Mouse (Mus musculus) thymus, postnatal 36 days (tissue): ENCODE data around the gene Gm45902.
A peak's percentile ranks its signal among the peaks of the same experiment; 100 is the strongest.

ENCODE experiments used
- DNase-seq, 2 experiments: peaks; one replicate each; pipeline ENCODE4 v3.0.0; 2022; ENCODE audit warnings: mixed read lengths in 2 of 2

The Gm45902 gene

DNA sequence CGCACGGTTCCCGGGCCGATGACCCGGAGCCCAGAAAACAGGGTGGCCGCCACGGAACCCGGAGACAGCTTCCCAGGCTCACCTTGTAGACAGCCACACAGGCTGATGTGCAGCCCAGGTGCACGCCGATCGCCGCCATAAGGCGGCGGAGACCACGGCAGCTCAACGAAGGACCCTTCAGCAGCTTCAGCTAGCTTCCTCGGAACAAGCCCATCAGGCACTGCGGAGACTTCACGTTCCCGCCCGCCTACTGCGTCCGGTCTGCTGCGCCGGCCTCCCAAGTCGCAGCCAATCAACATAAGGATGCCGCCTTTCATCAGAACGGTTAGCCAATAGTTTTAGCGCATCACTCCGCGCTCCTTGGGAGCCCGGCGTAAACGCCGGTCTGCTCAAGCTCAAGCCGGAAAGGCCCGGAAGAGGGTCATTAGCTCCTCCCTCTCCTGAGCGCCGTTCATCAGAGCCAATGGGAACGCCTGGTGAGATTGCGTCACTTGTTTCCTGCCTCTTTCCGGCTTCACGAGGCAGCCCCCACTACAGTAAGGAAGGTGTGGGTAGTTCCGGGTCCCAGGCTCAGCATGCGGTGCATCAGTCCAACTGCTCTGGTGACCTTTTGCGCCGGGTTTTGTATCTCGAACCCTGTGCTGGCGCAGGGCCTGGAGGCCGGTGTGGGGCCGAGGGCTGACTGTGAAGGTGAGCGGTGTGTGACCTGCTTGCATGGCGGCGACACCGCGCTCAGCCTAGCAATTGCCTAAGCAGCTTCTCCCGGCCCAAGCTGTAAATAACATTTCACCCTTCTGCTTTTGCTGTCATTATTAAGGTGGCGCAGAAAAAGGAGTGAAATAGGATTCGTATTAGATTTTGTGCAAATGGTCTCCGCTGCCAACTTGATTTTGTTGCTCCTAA, at the start of gene Gm45902, which contains the start of the genes Hspa14 and Cdnf:
TSS of gene Gm45902 (minus strand) at position 239 of the 903 bp plus-strand sequence.
TSS of gene Hspa14 (minus strand) at position 263 of the 903 bp plus-strand sequence.
TSS of gene Cdnf (plus strand) at position 479 of the 903 bp plus-strand sequence.
- peak; percentile 95 to 96 for DNase-seq

DNA sequence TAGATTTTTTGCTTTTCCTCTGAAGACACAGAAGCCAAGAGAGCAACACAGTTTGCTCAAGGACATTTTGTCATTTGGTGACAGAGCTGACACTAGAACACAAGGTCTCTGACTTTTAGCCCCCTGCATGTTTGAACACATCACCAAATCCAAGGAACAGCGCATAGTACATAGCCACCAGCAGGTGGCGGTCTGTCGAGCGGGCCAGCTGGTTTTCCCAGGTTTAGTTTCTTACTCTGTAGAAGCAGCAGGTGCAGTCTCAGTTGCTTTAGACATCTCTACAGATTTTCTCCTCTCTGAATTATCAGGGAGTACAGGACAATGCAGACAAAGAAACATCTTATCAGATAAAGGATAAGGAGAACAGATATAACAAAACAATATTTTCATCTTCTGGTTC, 34.0 kb upstream of the Gm45902 start:
- peak; percentile 63 to 67 for DNase-seq

DNA sequence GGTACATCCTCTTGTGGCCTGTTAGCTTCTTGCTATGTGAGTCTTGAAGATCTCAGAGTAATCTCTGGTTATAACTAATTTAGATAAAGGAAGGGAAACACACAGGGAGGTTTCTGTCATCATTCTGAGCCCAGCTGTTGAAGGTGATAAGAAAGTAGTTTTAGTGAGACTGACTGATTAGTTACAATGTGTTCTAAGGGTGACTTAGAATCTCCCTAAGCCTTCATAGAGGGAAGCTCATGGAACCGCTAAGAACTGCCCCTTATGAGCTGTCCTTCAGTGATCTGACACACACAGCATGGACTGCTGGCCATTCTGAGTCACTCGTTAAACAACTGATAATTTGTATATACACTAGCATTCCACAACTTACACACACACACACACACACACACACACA, 33.5 kb upstream of the Gm45902 start:
- DNase-seq, result no peak

DNA sequence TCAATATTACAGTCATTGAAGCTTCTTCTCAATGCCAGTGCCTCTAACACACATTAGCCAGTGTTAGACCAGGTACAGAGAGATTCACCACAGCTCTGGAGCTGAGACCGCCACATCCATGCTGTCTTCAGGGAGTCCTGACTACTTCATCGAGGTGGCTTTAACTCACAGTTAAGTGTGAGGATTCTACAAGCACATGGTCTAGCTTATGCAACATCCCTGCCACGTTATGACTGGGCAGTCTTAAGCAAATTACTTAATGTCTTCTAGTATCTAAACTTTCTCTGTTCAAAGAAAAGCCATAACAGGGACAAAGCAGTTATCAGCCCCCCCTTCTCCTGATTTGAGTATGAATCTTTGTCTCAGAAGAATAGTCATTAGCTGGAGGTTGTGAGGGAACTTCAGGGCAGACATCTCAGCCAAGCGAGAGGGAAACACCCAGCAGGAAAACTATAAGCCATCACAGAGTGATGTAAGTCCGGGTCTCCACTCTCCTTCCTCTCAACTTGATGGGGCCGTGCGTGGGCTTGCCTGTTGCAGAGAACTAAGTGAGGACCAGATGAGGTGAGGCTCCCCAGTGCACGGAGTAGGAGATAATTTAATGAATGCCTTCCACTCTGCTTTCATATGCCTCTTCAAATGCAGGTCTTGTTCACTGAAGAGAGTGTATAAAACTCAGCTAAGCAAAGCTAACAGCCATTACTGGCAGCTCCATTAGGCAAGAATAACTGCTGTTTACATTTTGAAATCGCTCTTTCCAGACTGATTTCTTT, 28.9 kb upstream of the Gm45902 start:
- DNase-seq, result no peak

DNA sequence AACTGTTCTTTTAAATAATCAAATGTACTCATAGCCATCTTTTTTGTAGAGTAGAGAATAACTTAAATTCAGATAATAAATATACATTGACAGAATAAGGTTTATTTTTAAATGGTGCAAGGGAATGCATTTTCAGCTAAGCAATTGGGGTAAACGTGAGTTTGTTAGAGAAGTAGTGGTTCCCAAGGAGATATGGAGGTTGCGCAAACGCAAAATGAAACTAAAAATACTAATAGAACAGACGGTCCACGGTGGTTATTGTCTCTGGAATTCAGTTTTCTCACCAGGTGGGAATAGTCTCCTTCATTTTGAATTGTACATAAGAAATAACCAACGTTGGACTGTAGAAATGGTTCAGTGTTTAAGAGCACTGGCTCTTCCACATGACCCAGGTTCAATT, 13.7 kb upstream of the Gm45902 start:
- no peak for DNase-seq

DNA sequence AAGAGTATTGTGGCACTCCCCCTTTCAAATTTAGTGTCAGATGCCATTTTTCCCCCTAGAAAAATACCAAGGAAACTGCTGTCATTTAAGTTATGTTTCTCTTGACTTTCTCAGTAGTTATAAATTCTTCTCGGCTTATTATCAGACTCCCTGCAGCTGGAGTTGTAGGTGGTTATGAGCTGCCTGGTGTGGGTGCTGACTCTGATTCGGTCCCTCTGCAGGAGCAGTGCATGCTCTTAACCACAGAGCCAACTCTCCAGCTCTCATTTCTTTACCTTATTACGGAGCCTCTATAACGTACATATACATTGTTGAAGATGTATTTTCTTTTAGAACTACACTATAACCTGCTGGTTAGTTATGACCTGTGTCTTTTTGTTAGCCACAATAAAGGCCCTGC, 10.0 kb upstream of the Gm45902 start:
- DNase-seq, result no peak

DNA sequence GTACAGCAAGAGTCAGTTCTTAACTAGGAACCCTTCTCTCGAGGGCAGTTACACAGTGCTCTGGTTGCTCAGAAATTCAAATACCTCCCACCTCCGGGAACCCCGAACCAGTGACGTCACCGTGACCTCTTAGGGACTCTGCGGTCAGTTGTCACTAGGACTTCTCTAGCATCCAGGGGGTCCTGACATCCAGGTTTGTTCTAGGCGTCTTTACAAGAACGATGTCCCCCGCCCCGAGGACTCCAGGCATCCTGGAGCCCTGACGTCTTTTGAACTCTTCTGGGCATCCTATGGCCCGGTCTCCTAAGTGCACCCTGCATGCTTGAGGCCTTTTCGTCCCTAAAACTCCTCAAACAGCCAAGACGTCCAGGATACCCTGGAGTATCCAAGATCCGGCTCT, 514 bp downstream of the Gm45902 start:
- peak; percentile 24 to 55 for DNase-seq

DNA sequence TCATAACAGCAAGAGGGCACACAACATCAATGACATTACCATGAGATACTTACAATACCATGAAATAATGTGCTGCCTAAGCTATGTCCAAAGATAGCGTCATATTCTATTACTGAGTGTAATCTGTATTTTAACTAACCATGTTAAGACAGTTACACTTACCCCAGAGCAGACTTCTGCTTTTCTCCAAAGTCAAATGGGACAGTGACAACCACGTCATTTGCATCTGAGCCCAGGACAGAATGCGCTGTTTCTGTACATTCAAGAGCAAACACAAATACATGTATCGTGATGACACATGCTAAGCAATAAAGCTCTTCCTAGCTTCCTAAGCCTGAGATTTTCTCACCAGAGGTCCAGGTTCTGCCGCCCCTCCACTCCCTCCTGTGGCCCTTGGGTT, 11.7 kb downstream of the Gm45902 start:
- DNase-seq, result no peak

DNA sequence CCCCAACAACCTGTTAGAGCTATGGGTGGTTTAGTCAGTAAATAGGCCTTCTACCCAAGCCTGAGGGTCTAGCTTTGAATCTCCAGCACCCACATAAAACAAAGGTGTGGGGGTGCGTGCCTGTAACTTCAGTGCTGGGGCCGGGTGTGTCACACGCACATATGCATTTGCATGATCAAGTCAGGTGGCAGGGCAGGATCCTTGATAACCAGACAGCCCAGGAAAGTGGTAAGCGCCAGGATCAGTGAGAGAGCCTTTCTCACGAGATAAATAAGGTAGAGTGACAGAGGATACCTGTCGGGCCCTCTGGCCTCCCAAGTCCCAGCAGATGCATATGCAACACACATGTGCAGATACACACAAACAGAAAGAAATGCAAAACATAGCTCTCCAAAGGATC, 13.0 kb downstream of the Gm45902 start:
- DNase-seq, result no peak

DNA sequence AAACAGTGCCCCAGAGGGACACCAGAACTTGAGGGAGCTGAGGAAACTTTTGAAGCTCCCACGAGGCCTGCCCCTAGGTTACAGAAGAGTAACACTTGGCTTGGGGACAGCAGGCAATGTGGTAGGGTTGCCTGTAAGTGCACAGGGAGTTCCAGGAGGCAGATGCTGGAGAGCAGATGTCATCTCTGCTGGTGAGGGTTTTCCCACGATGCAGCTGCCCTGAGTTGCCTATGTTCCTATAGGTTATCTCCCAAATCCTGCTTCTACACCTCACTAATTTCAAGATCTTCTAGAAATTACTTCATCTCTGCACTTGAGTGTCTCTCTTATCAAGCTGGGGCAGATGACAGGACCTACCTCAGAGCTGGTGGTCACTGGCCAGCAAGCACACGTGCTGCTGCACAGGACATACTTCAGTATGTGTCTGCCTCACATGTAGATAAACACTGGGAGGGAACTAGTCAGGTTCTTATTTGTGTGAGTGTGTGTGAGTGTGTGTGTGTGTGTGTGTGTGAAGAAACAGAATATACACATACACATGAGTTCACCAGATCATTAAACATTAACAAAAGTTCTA, 18.7 kb downstream of the Gm45902 start:
- DNase-seq, result no peak

DNA sequence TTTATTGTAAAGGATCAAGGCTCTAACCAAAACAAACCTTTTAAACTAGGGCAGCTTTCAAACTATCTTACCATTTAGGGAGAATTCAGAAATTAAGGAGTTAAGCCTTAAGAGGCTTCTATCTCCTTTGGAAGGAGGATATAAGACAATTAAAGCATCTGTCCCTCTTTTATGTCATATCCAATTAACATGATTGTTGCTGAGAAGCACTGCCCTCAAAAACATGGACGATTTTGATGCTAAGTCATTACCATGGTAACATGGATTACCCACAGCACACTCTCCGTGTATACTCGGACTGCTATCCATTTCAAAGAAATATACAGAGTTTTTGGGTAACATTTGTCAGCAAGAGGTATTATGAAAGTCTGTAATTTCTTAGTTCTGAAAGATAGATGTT, 22.8 kb downstream of the Gm45902 start:
- DNase-seq, result no peak

DNA sequence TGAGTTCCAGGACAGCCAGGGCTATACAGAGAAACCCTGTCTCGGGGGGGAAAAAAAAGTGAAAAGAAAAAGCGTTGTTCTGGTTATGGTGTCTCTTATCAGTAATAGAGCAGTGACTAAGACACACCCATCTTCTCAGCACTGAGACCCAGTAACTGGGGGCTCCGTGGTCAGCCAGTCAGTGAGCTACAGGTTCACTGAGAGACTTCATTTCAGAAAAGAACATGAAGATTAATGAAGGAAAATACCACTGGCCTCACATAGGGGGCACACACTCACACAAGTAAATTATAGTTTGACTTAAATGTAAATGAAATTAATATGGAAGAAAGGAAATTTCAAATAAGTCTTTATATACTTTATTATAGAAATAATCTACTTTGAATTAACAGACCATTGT, 32.4 kb downstream of the Gm45902 start:
- no peak for DNase-seq

DNA sequence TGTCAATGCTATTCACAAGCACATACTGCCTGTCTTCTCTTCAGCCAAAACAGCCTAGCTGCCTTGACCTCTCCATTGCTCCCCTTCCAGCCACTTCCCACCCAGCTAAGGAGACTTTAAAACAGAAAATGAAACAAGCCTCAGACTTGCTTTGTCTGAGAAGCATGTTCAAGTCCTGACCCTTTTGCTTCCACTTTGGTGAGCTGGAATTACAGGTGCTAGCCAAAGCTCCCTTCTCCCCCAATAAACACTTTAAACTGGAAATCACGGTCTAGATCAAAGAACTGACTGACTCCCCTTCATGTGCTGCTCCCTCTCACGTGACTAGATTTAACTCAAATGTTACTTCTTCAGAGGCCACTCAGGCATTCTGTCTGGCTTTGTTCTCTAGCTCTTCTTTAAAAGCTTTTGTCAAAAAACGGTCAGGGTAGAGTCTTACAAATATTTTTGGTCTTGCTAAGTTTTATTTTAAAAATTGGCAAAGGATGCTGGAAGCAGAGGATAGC, 36.8 kb downstream of the Gm45902 start:
- DNase-seq, result peak in 1 of 2 experiments; percentile 5

DNA sequence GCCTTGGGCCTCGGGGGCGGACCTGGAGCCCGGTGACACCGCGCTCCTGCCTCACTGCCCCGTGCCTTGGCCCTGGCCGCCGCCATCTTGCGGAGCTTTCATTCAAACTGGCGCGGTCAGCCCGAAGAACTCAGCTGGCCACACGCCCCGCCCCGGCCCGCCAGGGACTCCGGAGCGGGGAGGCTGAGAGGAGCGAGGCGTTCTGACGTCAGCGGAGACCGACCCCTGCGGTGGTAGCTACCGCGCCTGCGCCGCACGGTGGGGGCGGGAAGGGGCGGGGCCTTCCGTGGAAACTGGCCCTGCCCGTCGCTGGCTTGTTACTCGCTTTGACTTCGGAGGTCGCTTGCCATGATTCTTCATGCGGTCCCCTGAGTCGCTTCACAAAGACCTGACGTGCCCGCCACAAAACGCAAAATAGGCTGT, 37.7 kb downstream of the Gm45902 start, which contains the start of gene Suv39h2:
TSS of gene Suv39h2 (minus strand) at position 171 of the 423 bp plus-strand sequence.
- peak; percentile 97 to 98 for DNase-seq

DNA sequence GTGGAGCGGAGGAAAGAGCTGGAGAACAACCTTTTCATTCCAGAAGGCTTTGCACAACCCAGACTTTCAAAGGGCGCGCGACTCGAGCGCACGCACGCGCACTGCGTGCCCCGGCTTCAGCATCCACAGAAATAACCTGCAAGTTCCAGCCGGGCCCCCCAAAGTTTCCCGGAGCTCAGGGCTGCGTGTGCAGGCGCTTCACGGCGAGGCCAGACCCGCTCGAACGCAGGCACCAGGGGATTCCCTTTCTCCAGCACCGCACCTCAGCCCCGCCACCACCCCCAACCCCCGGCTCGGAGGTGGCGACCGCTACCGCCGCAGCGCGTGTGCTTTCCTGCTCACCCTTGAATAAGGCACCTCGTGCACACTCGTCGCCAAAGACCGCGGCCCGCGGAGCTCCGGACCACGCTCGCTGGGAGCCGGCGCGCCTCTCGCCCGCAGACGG, 38.2 kb downstream of the Gm45902 start:
- DNase-seq, result peak; percentile 53 to 64

DNA sequence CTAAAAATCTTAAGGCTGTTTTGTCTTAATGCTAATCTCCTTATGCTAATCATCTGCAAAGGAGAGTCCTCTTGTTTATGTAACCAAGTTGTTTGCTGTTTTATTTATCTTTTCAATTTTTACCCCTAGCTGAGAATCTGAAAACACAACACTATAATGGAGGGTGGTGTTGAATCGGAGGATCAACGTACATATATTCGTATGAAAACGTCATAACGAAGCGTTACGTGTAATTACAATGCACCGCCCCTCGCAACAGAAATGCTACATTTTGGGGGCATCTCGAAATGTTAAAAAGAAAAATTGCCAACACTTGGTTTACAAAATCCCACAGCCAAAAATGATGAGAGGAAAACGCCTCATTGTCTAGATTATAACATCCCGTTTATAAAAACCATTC, 38.7 kb downstream of the Gm45902 start:
- no peak for DNase-seq

DNA sequence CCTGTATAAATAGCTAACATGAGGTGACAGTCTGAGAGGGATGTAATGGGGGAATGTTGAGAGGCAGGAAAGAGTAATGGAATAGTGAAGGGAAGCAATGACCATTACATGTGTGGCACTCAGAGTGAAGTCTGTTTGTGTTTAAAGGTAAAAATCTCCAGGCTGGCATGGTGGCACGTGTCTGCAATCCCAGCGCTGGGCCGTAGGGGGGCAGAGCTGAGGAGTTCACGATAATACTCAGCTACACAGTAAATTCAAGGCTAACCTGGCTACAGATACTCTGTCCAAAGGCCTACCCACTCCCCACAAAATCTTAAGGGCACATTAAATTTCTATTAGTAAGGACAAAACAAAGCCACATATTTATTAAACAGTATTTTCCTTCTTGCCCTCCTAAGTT, 56.0 kb downstream of the Gm45902 start:
- no peak for DNase-seq
